Mouse (Mus musculus) myocyte (in vitro differentiated cells): ENCODE measurements around the gene Gm42791. TPM values are rescaled to one million over a fixed set of nuclear protein-coding genes. Genes with fewer than 3 reads are reported as not detected.

Experiments used
- H3K27me3 ChIP-seq: one replicate; pipeline ENCODE4 v1.6.1; 2011; ENCODE audit not compliant: control insufficient read depth, insufficient read depth, insufficient read length
- H3K36me3 ChIP-seq: one replicate; pipeline ENCODE4 v1.6.1; 2011; ENCODE audit not compliant: control insufficient read depth, insufficient read depth
- H3K4me2 ChIP-seq: one replicate; pipeline ENCODE4 v1.6.1; 2011; ENCODE audit warnings: low read depth, control low read depth
- H3K4me3 ChIP-seq: one replicate; pipeline ENCODE4 v1.5.1; 2011; ENCODE audit warnings: mild to moderate bottlenecking, control low read depth, moderate library complexity
- H3K79me2 ChIP-seq: one replicate; pipeline ENCODE4 v1.6.1; 2011; ENCODE audit not compliant: control insufficient read depth, insufficient read depth
- H3ac ChIP-seq: one replicate; pipeline ENCODE4 v1.6.1; 2011; ENCODE audit not compliant: control insufficient read depth, insufficient read length
- CEBPB ChIP-seq: IDR thresholded peaks from 2 replicates; pipeline ENCODE4 v1.6.1; 2011; ENCODE audit warnings: mild to moderate bottlenecking, moderate library complexity; ENCODE audit not compliant: poor library complexity, insufficient read depth, severe bottlenecking
- E2F4 ChIP-seq: IDR thresholded peaks from one replicate; pipeline ENCODE4 v1.6.1; 2011; ENCODE audit warnings: mild to moderate bottlenecking, control low read depth, moderate library complexity; ENCODE audit not compliant: insufficient read depth
- MAX ChIP-seq: IDR thresholded peaks from one replicate; pipeline ENCODE4 v1.6.1; 2011; ENCODE audit warnings: low read depth, mild to moderate bottlenecking, control low read depth
- MYOD1 ChIP-seq, 3 experiments: IDR thresholded peaks; one replicate each; pipeline ENCODE4 v1.6.1; 2011; ENCODE audit warnings: control low read depth in 2 of 3, low read depth in 2 of 3, mild to moderate bottlenecking in 2 of 3, moderate library complexity in 1 of 3; ENCODE audit not compliant: insufficient read length in 2 of 3, control insufficient read depth in 1 of 3
- MYOG ChIP-seq, 3 experiments: IDR thresholded peaks; one replicate each; pipeline ENCODE4 v1.6.1; 2011; ENCODE audit warnings: control low read depth in 2 of 3, low read depth in 2 of 3, mild to moderate bottlenecking in 2 of 3; ENCODE audit not compliant: insufficient read length in 2 of 3, control insufficient read depth in 1 of 3, insufficient read depth in 1 of 3
- POLR2A ChIP-seq: IDR thresholded peaks from one replicate; pipeline ENCODE4 v1.6.1; 2011; ENCODE audit warnings: low read depth, mild to moderate bottlenecking, control low read depth, moderate library complexity; ENCODE audit not compliant: insufficient read length
- POLR2AphosphoS2 ChIP-seq: IDR thresholded peaks from one replicate; pipeline ENCODE4 v1.6.1; 2011; ENCODE audit warnings: low read depth, control low read depth; ENCODE audit not compliant: insufficient read length
- REST ChIP-seq: IDR thresholded peaks from one replicate; pipeline ENCODE4 v1.6.1; 2011; ENCODE audit warnings: mild to moderate bottlenecking, control low read depth, moderate library complexity; ENCODE audit not compliant: insufficient read depth, insufficient read length
- SRF ChIP-seq: IDR thresholded peaks from one replicate; pipeline ENCODE4 v1.6.1; 2011; ENCODE audit warnings: low read depth; ENCODE audit not compliant: control insufficient read depth, insufficient read length
- TCF12 ChIP-seq: IDR thresholded peaks from one replicate; pipeline ENCODE4 v1.6.1; 2011; ENCODE audit warnings: mild to moderate bottlenecking, control low read depth; ENCODE audit not compliant: poor library complexity, insufficient read depth, severe bottlenecking
- TCF3 ChIP-seq: IDR thresholded peaks from one replicate; pipeline ENCODE4 v1.6.1; 2011; ENCODE audit warnings: low read depth, control low read depth; ENCODE audit not compliant: insufficient read length
- USF1 ChIP-seq: IDR thresholded peaks from one replicate; pipeline ENCODE4 v1.6.1; 2011; ENCODE audit warnings: low read depth, mild to moderate bottlenecking, control low read depth, moderate library complexity
- polyA plus RNA-seq: library from polyadenylated mRNA; unstranded; fragments of >200 nt; fragmentation: generic; extraction: Trizol; gene quantifications from one replicate; pipeline ENCODE4 v1.2.1, GENCODE M21; 2012; ENCODE audit warnings: missing spikeins

Gene Gm42791
- polyA plus RNA-seq, 1 experiment = 0.11 TPM

GRCm38 (mm10) chr5:148943444-148943843 is 51.5 kb downstream of the Gm42791 start:
- H3K79me2 ChIP-seq = no peaks in the 10 kb centered on the region
- no peak overlapping the region for H3ac ChIP-seq
- H3K4me3 ChIP-seq = no peak overlapping the region
- no peak overlapping the region for H3K4me2 ChIP-seq
- no peaks in the 10 kb centered on the region for H3K36me3 ChIP-seq
- no peaks in the 10 kb centered on the region for H3K27me3 ChIP-seq
- TF ChIP-seq POLR2AphosphoS2 = no peak
- no peak for TF ChIP-seq MAX
- no peak for TF ChIP-seq MYOD1 (IDR thresholded peaks at IDR 0.05; ENCODE audit: control insufficient read depth in 1 of 3, insufficient read length in 2 of 3, low read depth in 2 of 3)
- TF ChIP-seq TCF3 = no peak
- TF ChIP-seq POLR2A = no peak
- TF ChIP-seq MYOG (IDR thresholded peaks at IDR 0.05; ENCODE audit: control insufficient read depth in 1 of 3, insufficient read depth in 1 of 3, insufficient read length in 2 of 3, low read depth in 2 of 3) = no peak
- no peak for TF ChIP-seq E2F4
- no peak for TF ChIP-seq USF1
- TF ChIP-seq TCF12 = no peak
- TF ChIP-seq SRF = no peak
- no peak for TF ChIP-seq REST
- TF ChIP-seq CEBPB = no peak

GRCm38 (mm10) chr5:148942957-148943356 is 52.0 kb downstream of the Gm42791 start:
- no peaks in the 10 kb centered on the region for H3K27me3 ChIP-seq
- H3K4me2 ChIP-seq = no peak overlapping the region
- no peak overlapping the region for H3ac ChIP-seq
- TF ChIP-seq SRF (no peak), POLR2A (no peak), USF1 (no peak), CEBPB (no peak), MYOD1 (IDR thresholded peaks at IDR 0.05; ENCODE audit: control insufficient read depth in 1 of 3, insufficient read length in 2 of 3, low read depth in 2 of 3) (no peak), TCF12 (no peak), REST (no peak), POLR2AphosphoS2 (no peak), MYOG (IDR thresholded peaks at IDR 0.05; ENCODE audit: control insufficient read depth in 1 of 3, insufficient read depth in 1 of 3, insufficient read length in 2 of 3, low read depth in 2 of 3) (no peak), TCF3 (no peak), MAX (no peak), E2F4 (no peak)
- H3K36me3 ChIP-seq = no peaks in the 10 kb centered on the region
- no peak overlapping the region for H3K4me3 ChIP-seq
- H3K79me2 ChIP-seq = no peaks in the 10 kb centered on the region

DNA sequence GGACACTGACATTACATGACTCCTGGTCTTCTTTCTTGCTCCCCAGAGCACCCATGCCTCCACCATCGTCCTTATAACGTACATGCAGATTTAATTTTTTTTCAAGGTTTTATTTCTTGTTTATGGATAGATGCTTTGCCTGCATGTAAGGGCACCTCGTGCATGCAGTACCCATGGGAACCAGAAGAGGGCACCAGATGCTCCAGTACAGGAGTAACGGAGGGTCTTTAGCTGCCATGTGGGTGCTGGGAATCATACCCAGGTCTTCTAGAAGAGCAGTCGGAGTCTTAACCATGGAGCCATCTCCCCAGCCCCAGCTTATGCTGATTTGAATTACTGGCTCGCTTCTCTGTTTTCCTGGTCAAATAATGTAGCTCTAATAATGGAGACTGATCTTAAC is 52.6 kb downstream of the Gm42791 start:
- no peak overlapping the region for H3ac ChIP-seq
- H3K4me2 ChIP-seq = no peak overlapping the region
- no peaks in the 10 kb centered on the region for H3K27me3 ChIP-seq
- no peak overlapping the region for H3K4me3 ChIP-seq
- H3K36me3 ChIP-seq = no peaks in the 10 kb centered on the region
- no peaks in the 10 kb centered on the region for H3K79me2 ChIP-seq
- no peak for TF ChIP-seq TCF3
- TF ChIP-seq TCF12 = no peak
- TF ChIP-seq MYOG (IDR thresholded peaks at IDR 0.05; ENCODE audit: control insufficient read depth in 1 of 3, insufficient read depth in 1 of 3, insufficient read length in 2 of 3, low read depth in 2 of 3) = no peak
- no peak for TF ChIP-seq E2F4
- no peak for TF ChIP-seq MYOD1 (IDR thresholded peaks at IDR 0.05; ENCODE audit: control insufficient read depth in 1 of 3, insufficient read length in 2 of 3, low read depth in 2 of 3)
- TF ChIP-seq POLR2A = no peak
- no peak for TF ChIP-seq REST
- no peak for TF ChIP-seq CEBPB
- TF ChIP-seq MAX = no peak
- no peak for TF ChIP-seq USF1
- TF ChIP-seq SRF = no peak
- TF ChIP-seq POLR2AphosphoS2 = no peak

DNA sequence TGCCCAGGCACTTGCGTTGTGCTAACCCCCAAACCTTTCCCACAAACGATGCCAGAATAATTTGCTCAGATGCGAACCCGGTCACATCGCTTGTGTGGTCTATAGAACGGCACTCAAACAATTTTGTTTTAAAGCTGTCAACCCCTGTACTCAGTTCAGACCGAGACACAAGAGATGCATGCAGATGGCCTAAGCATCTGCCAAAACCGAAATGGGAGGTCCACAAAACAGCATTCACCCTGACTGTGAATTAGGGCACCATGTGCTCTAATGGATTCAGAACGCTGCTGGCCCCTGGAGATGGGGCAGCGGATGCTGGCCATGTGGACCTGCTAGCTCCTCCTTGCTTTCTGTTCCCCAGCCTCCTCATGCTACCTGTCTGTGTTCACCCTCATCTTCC is 53.1 kb downstream of the Gm42791 start:
- TF ChIP-seq E2F4 (no peak), TCF12 (no peak), MYOD1 (IDR thresholded peaks at IDR 0.05; ENCODE audit: control insufficient read depth in 1 of 3, insufficient read length in 2 of 3, low read depth in 2 of 3) (no peak), CEBPB (no peak), TCF3 (no peak), MAX (no peak), USF1 (no peak), POLR2AphosphoS2 (no peak), MYOG (IDR thresholded peaks at IDR 0.05; ENCODE audit: control insufficient read depth in 1 of 3, insufficient read depth in 1 of 3, insufficient read length in 2 of 3, low read depth in 2 of 3) (no peak), POLR2A (no peak), SRF (no peak), REST (no peak)
- Histone ChIP-seq H3K4me3 (no peak overlapping the region), H3K79me2 (no peaks in the 10 kb centered on the region), H3K4me2 (no peak overlapping the region), H3ac (no peak overlapping the region), H3K27me3 (no peaks in the 10 kb centered on the region), H3K36me3 (no peaks in the 10 kb centered on the region)

DNA sequence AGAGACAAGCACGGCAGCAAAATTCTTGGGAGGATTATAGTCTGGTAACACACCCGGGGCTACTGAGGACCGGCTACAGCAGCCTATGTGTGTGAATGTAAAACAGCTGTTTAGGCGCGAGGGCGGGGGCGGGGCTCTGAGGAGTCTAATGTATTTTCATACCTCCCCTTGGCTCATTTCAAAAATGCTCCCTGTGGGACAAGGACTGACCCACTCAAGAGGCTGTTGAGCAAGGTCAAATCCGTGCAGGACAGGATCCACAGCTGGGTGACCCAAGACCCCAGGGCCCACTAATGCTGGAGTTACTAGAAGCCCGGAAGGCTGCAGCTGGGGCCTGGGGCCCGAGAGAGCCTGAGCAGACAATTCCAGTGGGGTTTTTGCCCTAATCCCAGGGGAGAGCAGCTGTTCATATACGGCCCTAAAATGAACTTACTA is 55.0 kb downstream of the Gm42791 start:
- Histone ChIP-seq H3K4me3 (no peak overlapping the region), H3K36me3 (no peaks in the 10 kb centered on the region), H3K79me2 (no peaks in the 10 kb centered on the region), H3K4me2 (no peak overlapping the region), H3ac (no peak overlapping the region), H3K27me3 (no peaks in the 10 kb centered on the region)
- TF ChIP-seq TCF3 = no peak
- no peak for TF ChIP-seq POLR2AphosphoS2
- no peak for TF ChIP-seq E2F4
- no peak for TF ChIP-seq TCF12
- no peak for TF ChIP-seq MAX
- no peak for TF ChIP-seq USF1
- no peak for TF ChIP-seq MYOG (IDR thresholded peaks at IDR 0.05; ENCODE audit: control insufficient read depth in 1 of 3, insufficient read depth in 1 of 3, insufficient read length in 2 of 3, low read depth in 2 of 3)
- TF ChIP-seq CEBPB = no peak
- TF ChIP-seq SRF = no peak
- TF ChIP-seq MYOD1 (IDR thresholded peaks at IDR 0.05; ENCODE audit: control insufficient read depth in 1 of 3, insufficient read length in 2 of 3, low read depth in 2 of 3) = no peak
- no peak for TF ChIP-seq REST
- no peak for TF ChIP-seq POLR2A
